Mouse (Mus musculus) forebrain, embryonic 14.5 days (tissue): ENCODE results near the gene Skp1a. TPM values are rescaled to one million over a fixed set of nuclear protein-coding genes. Genes with fewer than 3 reads are reported as not detected.
A peak's percentile ranks its signal among the peaks of the same experiment; 100 is the strongest.

Experiments used
- ATAC-seq: fragments of 200-750 bp; cut with Nextera tagmentation; 2 replicates; pipeline ENCODE4 v1.8.0; 2017; ENCODE audit warnings: mild to moderate bottlenecking, moderate library complexity
- DNase-seq: peaks from one replicate; pipeline ENCODE4 v3.0.0-alpha.2; 2015; ENCODE audit warnings: low spot score
- H3K27ac ChIP-seq: fragments of 300-500 bp; sonication (generic); 2 replicates; pipeline ENCODE4 v1.5.1; 2014; ENCODE audit warnings: low read depth, mild to moderate bottlenecking, control low read depth, low read length, moderate library complexity
- H3K27me3 ChIP-seq: fragments of 300-500 bp; sonication (generic); replicated peaks from 2 replicates; pipeline ENCODE4 v1.6.1; 2014; ENCODE audit warnings: low read length, control low read depth, mixed read lengths; ENCODE audit not compliant: control insufficient read depth, insufficient read depth
- H3K36me3 ChIP-seq: fragments of 300-500 bp; sonication (generic); 2 replicates; pipeline ENCODE4 v1.6.1; 2014; ENCODE audit warnings: low read length, control low read depth; ENCODE audit not compliant: control insufficient read depth, insufficient read depth
- H3K4me1 ChIP-seq: fragments of 300-500 bp; sonication (generic); 2 replicates; pipeline ENCODE4 v1.6.1; 2014; ENCODE audit warnings: antibody characterized with exemption, low read length, control low read depth; ENCODE audit not compliant: control insufficient read depth, insufficient read depth
- H3K4me2 ChIP-seq: fragments of 300-500 bp; sonication (generic); 2 replicates; pipeline ENCODE4 v1.6.1; 2014; ENCODE audit warnings: mild to moderate bottlenecking, control low read depth, low read length
- H3K4me3 ChIP-seq: fragments of 300-500 bp; sonication (generic); 2 replicates; pipeline ENCODE4 v1.5.1; 2014; ENCODE audit warnings: low read depth, low read length, control low read depth
- H3K9ac ChIP-seq: fragments of 300-500 bp; sonication (generic); 2 replicates; pipeline ENCODE4 v1.6.1; 2014; ENCODE audit warnings: mild to moderate bottlenecking, low read length, control low read depth, moderate library complexity
- H3K9me3 ChIP-seq: fragments of 300-500 bp; sonication (generic); replicated peaks from 2 replicates; pipeline ENCODE4 v1.6.1; 2016; ENCODE audit warnings: low read length, control low read depth, mixed read lengths; ENCODE audit not compliant: control insufficient read depth
- WGBS: fragments of 180-500 bp; shearing (Covaris S2); extraction: QIAGEN DNeasy Blood & Tissue Kit; methylation state at CpG from one replicate; pipeline ENCODE4 v1.1.7; 2014; 5-methylcytosine and 5-hydroxymethylcytosine counted together
- polyA plus RNA-seq: library from polyadenylated mRNA; unstranded; fragments of >200 nt; fragmentation: Nextera tagmentation; extraction: Ambion mirVana; gene quantifications from 2 replicates; pipeline ENCODE4 v1.2.1, GENCODE M21; 2014

The Skp1a gene
- polyA plus RNA-seq, 1 experiment from 2014 or later, result 1,258 TPM

GRCm38 (mm10) chr11:52278991-52279390, 47.2 kb downstream of the Skp1a start:
- Histone ChIP-seq H3K27me3 (peaks cover 11% of the 10 kb centered on the region; the same call in 1 of the 2 replicates), H3K9me3 (no peaks in the 10 kb centered on the region), H3K4me2 (no peak overlapping the region), H3K4me3 (no peak overlapping the region), H3K9ac (no peak overlapping the region), H3K36me3 (no peaks in the 10 kb centered on the region), H3K4me1 (no peaks in the 10 kb centered on the region; the same call in 1 of the 2 replicates), H3K27ac (no peak overlapping the region)
- DNase-seq, result no peak
- WGBS, result 89% methylated on average over 6 of the region's 6 CpGs
- no peak for ATAC-seq

GRCm38 (mm10) chr11:52279611-52280145, 47.9 kb downstream of the Skp1a start:
- no peak for ATAC-seq
- Histone ChIP-seq H3K36me3 (no peaks in the 10 kb centered on the region), H3K27me3 (peaks cover 14% of the 10 kb centered on the region; the same call in 1 of the 2 replicates), H3K4me3 (no peak overlapping the region), H3K4me2 (no peak overlapping the region), H3K27ac (no peak overlapping the region), H3K9ac (no peak overlapping the region), H3K9me3 (no peaks in the 10 kb centered on the region), H3K4me1 (peaks cover 5% of the 10 kb centered on the region; the same call in 1 of the 2 replicates)
- WGBS, result 93% methylated on average over 8 of the region's 8 CpGs
- DNase-seq, result no peak

GRCm38 (mm10) chr11:52280566-52281455, 49.0 kb downstream of the Skp1a start:
- H3K4me2 ChIP-seq, result no peak overlapping the region
- H3K9me3 ChIP-seq, result no peaks in the 10 kb centered on the region
- ATAC-seq (no peak), DNase-seq (no peak)
- H3K27ac ChIP-seq, result no peak overlapping the region
- no peak overlapping the region for H3K4me3 ChIP-seq
- WGBS, result 88% methylated on average over 11 of the region's 11 CpGs
- H3K9ac ChIP-seq, result no peak overlapping the region
- peaks cover 21% of the 10 kb centered on the region; the same call in 1 of the 2 replicates for H3K27me3 ChIP-seq
- no peaks in the 10 kb centered on the region for H3K36me3 ChIP-seq
- peaks cover 5% of the 10 kb centered on the region; the same call in 1 of the 2 replicates for H3K4me1 ChIP-seq

GRCm38 (mm10) chr11:52281568-52282328, 50.0 kb downstream of the Skp1a start:
- WGBS, result 62% methylated on average over 19 of the region's 19 CpGs
- no peak overlapping the region for H3K27ac ChIP-seq
- H3K4me1 ChIP-seq, result peaks cover 11% of the 10 kb centered on the region; the same call in 1 of the 2 replicates
- peak overlapping the region; percentile 60; the same call in 1 of the 2 replicates for H3K4me3 ChIP-seq
- H3K4me2 ChIP-seq, result peak overlapping the region; percentile 93
- H3K27me3 ChIP-seq, result peaks cover 22% of the 10 kb centered on the region; the same call in 1 of the 2 replicates
- DNase-seq, result no peak
- H3K36me3 ChIP-seq, result no peaks in the 10 kb centered on the region
- H3K9ac ChIP-seq, result peak overlapping the region; percentile 69; the same call in 1 of the 2 replicates
- ATAC-seq, result no peak
- no peaks in the 10 kb centered on the region for H3K9me3 ChIP-seq

GRCm38 (mm10) chr11:52282420-52282773, 50.6 kb downstream of the Skp1a start:
- H3K27me3 ChIP-seq, result peaks cover 22% of the 10 kb centered on the region; the same call in 1 of the 2 replicates
- H3K36me3 ChIP-seq, result no peaks in the 10 kb centered on the region
- H3K4me1 ChIP-seq, result peaks cover 11% of the 10 kb centered on the region; the same call in 1 of the 2 replicates
- peak overlapping the region; percentile 69 for H3K9ac ChIP-seq
- ATAC-seq (no peak; the same call in 1 of the 2 replicates), DNase-seq (peak; percentile 29)
- WGBS, result under 1% methylated on average over 19 of the region's 19 CpGs
- peak overlapping the region; percentile 60 for H3K4me3 ChIP-seq
- no peaks in the 10 kb centered on the region for H3K9me3 ChIP-seq
- peak overlapping the region; percentile 93 for H3K4me2 ChIP-seq
- no peak overlapping the region for H3K27ac ChIP-seq

- peak; percentile 66 for DNase-seq
- Histone ChIP-seq H3K9me3 (no peaks in the 10 kb centered on the region), H3K27me3 (peaks cover 22% of the 10 kb centered on the region; the same call in 1 of the 2 replicates), H3K9ac (peak within 1 kb of the TSS; percentile 69), H3K4me1 (peaks cover 11% of the 10 kb centered on the region; the same call in 1 of the 2 replicates), H3K27ac (no peak within 1 kb of the TSS), H3K36me3 (no peaks in the 10 kb centered on the region), H3K4me3 (peak within 1 kb of the TSS; percentile 60), H3K4me2 (peak within 1 kb of the TSS; percentile 93)
- ATAC-seq, result peak; percentile 85
- WGBS, result under 1% methylated on average over 68 of the region's 97 CpGs
Measured at GRCm38 (mm10) chr11:52282774-52283595, 51.2 kb downstream of the Skp1a start, which contains the start of gene Tcf7. Gene Tcf7, minus strand, starts transcription at chr11:52283014.

GRCm38 (mm10) chr11:52283596-52284571, 52.1 kb downstream of the Skp1a start:
- WGBS, result 12% methylated on average over 44 of the region's 44 CpGs
- Histone ChIP-seq H3K9ac (no peak overlapping the region), H3K27ac (no peak overlapping the region), H3K36me3 (no peaks in the 10 kb centered on the region), H3K9me3 (no peaks in the 10 kb centered on the region), H3K4me1 (peaks cover 11% of the 10 kb centered on the region; the same call in 1 of the 2 replicates), H3K27me3 (peaks cover 22% of the 10 kb centered on the region; the same call in 1 of the 2 replicates), H3K4me3 (peak overlapping the region; percentile 60), H3K4me2 (peak overlapping the region; percentile 93)
- ATAC-seq, result peak; percentile 8; the same call in 1 of the 2 replicates
- DNase-seq, result peak; percentile 63
